Mouse (Mus musculus) spleen, adult 2 months (tissue): ENCODE data around the gene Wdr91.

Source experiments
- CTCF ChIP-seq: fragments of 200-500 bp; IDR thresholded peaks from 2 replicates; pipeline ENCODE4 v1.5.1; 2011; ENCODE audit warnings: mild to moderate bottlenecking, inconsistent platforms; ENCODE audit not compliant: insufficient read depth, insufficient read length, insufficient replicate concordance; ENCODE audit errors: extremely low read depth
- POLR2A ChIP-seq: fragments of 200-500 bp; IDR thresholded peaks from 2 replicates; pipeline ENCODE4 v1.6.1; 2011; ENCODE audit warnings: low read depth, low read length, inconsistent platforms

DNA sequence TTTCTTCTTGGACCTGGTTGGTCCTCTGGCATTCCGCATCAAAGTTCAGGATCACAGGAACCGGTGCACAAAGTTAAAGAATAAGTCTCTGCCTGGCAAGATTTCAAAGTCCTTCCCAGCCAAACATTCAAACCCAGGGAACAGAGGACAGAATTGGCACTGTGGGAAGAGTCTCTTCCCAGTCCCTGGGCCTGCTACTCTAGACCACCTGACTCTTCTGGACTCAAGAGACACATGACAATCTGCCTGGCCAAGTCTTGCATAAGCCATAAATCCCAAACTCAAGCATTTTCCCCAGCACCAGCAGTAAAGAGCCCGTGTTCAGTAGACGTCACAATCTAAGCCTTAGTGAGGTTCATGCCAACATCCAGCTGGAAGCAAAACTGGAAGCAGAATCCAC, 4.0 kb downstream of the Wdr91 start:
- TF ChIP-seq POLR2A (no peak), CTCF (no peak)
